Mouse (Mus musculus): ENCODE results near the gene Olfr212. TPM values are rescaled to one million over a fixed set of nuclear protein-coding genes. Genes with fewer than 3 reads are reported as not detected.
"Not testable (repeated sequence)": the region's sequence is repeated elsewhere in the genome, so short reads cannot be mapped to it uniquely, and the experiment has no call there.

Gene Olfr212
- total and polyA plus RNA-seq, 2 experiments from 2014 or later: 0.19 TPM; not detected in 1

GRCm38 (mm10) chr6:116538156-116538555 is 31.8 kb downstream of the Olfr212 start, which contains the start of gene Olfr213:
Olfr213 (plus strand) TSS chr6:116538456.
- TF ChIP-seq CTCF (IDR thresholded peaks at IDR 0.05; ENCODE audit: low read depth) (no peak), EP300 (IDR thresholded peaks at IDR 0.05; ENCODE audit: low read depth) (no peak)
- H3K27ac ChIP-seq (ENCODE audit: low read depth): no peak within 1 kb of the TSS
- no peaks in the 10 kb centered on the region for H3K36me3 ChIP-seq (replicated peaks; ENCODE audit: control insufficient read depth, insufficient read depth, low read length)
- H3K4me1 ChIP-seq (ENCODE audit: control insufficient read depth, insufficient read depth): no peaks in the 10 kb centered on the region
- no peak within 1 kb of the TSS for H3K9ac ChIP-seq (replicated peaks; ENCODE audit: low read depth, low read length)
- no peaks in the 10 kb centered on the region for H3K27me3 ChIP-seq (ENCODE audit: control insufficient read depth, insufficient read depth, low read length)
- no peak within 1 kb of the TSS for H3K4me3 ChIP-seq (ENCODE audit: low read depth, low read length)
- H3K9me3 ChIP-seq (replicated peaks; ENCODE audit: control insufficient read depth, low read length): no peaks in the 10 kb centered on the region
- DNase-seq (ENCODE audit: low spot score): no peak
- ATAC-seq (ENCODE audit: insufficient read depth, low read depth): no peak
- 69% methylated on average over 1 of the region's 1 CpGs for WGBS
- no peak within 1 kb of the TSS for H3K4me2 ChIP-seq (ENCODE audit: low read depth, low read length)

- no peak for DNase-seq (ENCODE audit: low spot score)
- H3K9ac ChIP-seq (replicated peaks; ENCODE audit: low read depth, low read length): no peak overlapping the region
These were observed 36.2 kb downstream of the Olfr212 start for GRCm38 (mm10) chr6:116542500-116542899.

GRCm38 (mm10) chr6:116550841-116551240 is 44.5 kb downstream of the Olfr212 start, which contains the start of gene Gm5580:
Gm5580 (plus strand) TSS chr6:116551141.
- not testable (repeated sequence) for H3K36me3 ChIP-seq (replicated peaks; ENCODE audit: control insufficient read depth, insufficient read depth, low read length); DNase-seq (ENCODE audit: low spot score); H3K4me2 ChIP-seq (ENCODE audit: low read depth, low read length); H3K27ac ChIP-seq (ENCODE audit: low read depth); H3K4me3 ChIP-seq (ENCODE audit: low read depth, low read length); H3K9ac ChIP-seq (replicated peaks; ENCODE audit: low read depth, low read length); H3K4me1 ChIP-seq (ENCODE audit: control insufficient read depth, insufficient read depth); H3K9me3 ChIP-seq (replicated peaks; ENCODE audit: control insufficient read depth, low read length); ATAC-seq (ENCODE audit: insufficient read depth, low read depth); H3K27me3 ChIP-seq (ENCODE audit: control insufficient read depth, insufficient read depth, low read length)
- WGBS: 90% methylated on average over 11 of the region's 11 CpGs

More at GRCm38 (mm10) chr6:116542500-116542899, 36.2 kb downstream of the Olfr212 start:
- no peak overlapping the region for H3K4me2 ChIP-seq (ENCODE audit: low read depth, low read length)
- no peak for ATAC-seq (ENCODE audit: insufficient read depth, low read depth)
- H3K4me3 ChIP-seq (ENCODE audit: low read depth, low read length): no peak overlapping the region
- no peak overlapping the region for H3K27ac ChIP-seq (ENCODE audit: low read depth)
- no peaks in the 10 kb centered on the region for H3K36me3 ChIP-seq (replicated peaks; ENCODE audit: control insufficient read depth, insufficient read depth, low read length)
- 71% methylated on average over 2 of the region's 2 CpGs for WGBS
- no peak for TF ChIP-seq EP300 (IDR thresholded peaks at IDR 0.05; ENCODE audit: low read depth)
- no peak for TF ChIP-seq CTCF (IDR thresholded peaks at IDR 0.05; ENCODE audit: low read depth)
- no peaks in the 10 kb centered on the region for H3K27me3 ChIP-seq (ENCODE audit: control insufficient read depth, insufficient read depth, low read length)
- no peaks in the 10 kb centered on the region for H3K4me1 ChIP-seq (ENCODE audit: control insufficient read depth, insufficient read depth)
- H3K9me3 ChIP-seq (replicated peaks; ENCODE audit: control insufficient read depth, low read length): no peaks in the 10 kb centered on the region

GRCm38 (mm10) chr6:116553935-116554334 is 47.6 kb downstream of the Olfr212 start, which contains the start of gene Olfr214:
Olfr214 (plus strand) TSS chr6:116554235.
- Histone ChIP-seq H3K4me1 (ENCODE audit: control insufficient read depth, insufficient read depth) (no peaks in the 10 kb centered on the region), H3K4me2 (ENCODE audit: low read depth, low read length) (no peak within 1 kb of the TSS), H3K9ac (replicated peaks; ENCODE audit: low read depth, low read length) (no peak within 1 kb of the TSS), H3K27ac (ENCODE audit: low read depth) (no peak within 1 kb of the TSS), H3K36me3 (replicated peaks; ENCODE audit: control insufficient read depth, insufficient read depth, low read length) (no peaks in the 10 kb centered on the region), H3K9me3 (replicated peaks; ENCODE audit: control insufficient read depth, low read length) (no peaks in the 10 kb centered on the region), H3K4me3 (ENCODE audit: low read depth, low read length) (no peak within 1 kb of the TSS), H3K27me3 (ENCODE audit: control insufficient read depth, insufficient read depth, low read length) (no peaks in the 10 kb centered on the region)
- DNase-seq (ENCODE audit: low spot score): no peak
- 50% methylated on average over 1 of the region's 1 CpGs for WGBS
- no peak for ATAC-seq (ENCODE audit: insufficient read depth, low read depth)
- TF ChIP-seq CTCF (IDR thresholded peaks at IDR 0.05; ENCODE audit: low read depth): no peak
- no peak for TF ChIP-seq EP300 (IDR thresholded peaks at IDR 0.05; ENCODE audit: low read depth)

- TF ChIP-seq EP300 (IDR thresholded peaks at IDR 0.05; ENCODE audit: low read depth) (no peak), CTCF (IDR thresholded peaks at IDR 0.05; ENCODE audit: low read depth) (no peak)
- ATAC-seq (ENCODE audit: insufficient read depth, low read depth) (no peak), DNase-seq (ENCODE audit: low spot score) (no peak)
- H3K4me2 ChIP-seq (ENCODE audit: low read depth, low read length): no peak overlapping the region
- H3K36me3 ChIP-seq (replicated peaks; ENCODE audit: control insufficient read depth, insufficient read depth, low read length): no peaks in the 10 kb centered on the region
- H3K9me3 ChIP-seq (replicated peaks; ENCODE audit: control insufficient read depth, low read length): no peaks in the 10 kb centered on the region
- no peaks in the 10 kb centered on the region for H3K4me1 ChIP-seq (ENCODE audit: control insufficient read depth, insufficient read depth)
- no peak overlapping the region for H3K4me3 ChIP-seq (ENCODE audit: low read depth, low read length)
- 64% methylated on average over 3 of the region's 3 CpGs for WGBS
- no peaks in the 10 kb centered on the region for H3K27me3 ChIP-seq (ENCODE audit: control insufficient read depth, insufficient read depth, low read length)
- no peak overlapping the region for H3K9ac ChIP-seq (replicated peaks; ENCODE audit: low read depth, low read length)
- no peak overlapping the region for H3K27ac ChIP-seq (ENCODE audit: low read depth)
These were observed 48.6 kb downstream of the Olfr212 start for GRCm38 (mm10) chr6:116554952-116555351.

Other genes with a start within 250 kb of the Olfr212 start
- 1.0 and 4.6 TPM in 2 replicates for gene Zfand4, start 242.3 kb upstream of the Olfr212 start, total RNA-seq (2014; rRNA removed; ENCODE audit: low replicate concordance)
- gene Zfand4, start 242.3 kb upstream of the Olfr212 start, polyA plus RNA-seq (2015; fragmentation: Nextera tagmentation; extraction: Ambion mirVana): 2.0 and 2.1 TPM in 2 replicates
- 47.7 and 73.6 TPM in 2 replicates for gene March8, start 168.5 kb upstream of the Olfr212 start, total RNA-seq (2014; rRNA removed; ENCODE audit: low replicate concordance)
- 17.3 and 17.8 TPM in 2 replicates for gene March8, start 168.5 kb upstream of the Olfr212 start, polyA plus RNA-seq (2015; fragmentation: Nextera tagmentation; extraction: Ambion mirVana)
- 5.6 and 14.1 TPM in 2 replicates for gene Alox5, start 45.3 kb upstream of the Olfr212 start, total RNA-seq (2014; rRNA removed; ENCODE audit: low replicate concordance)
- 3.9 and 4.5 TPM in 2 replicates for gene Alox5, start 45.3 kb upstream of the Olfr212 start, polyA plus RNA-seq (2015; fragmentation: Nextera tagmentation; extraction: Ambion mirVana)
- gene Olfr211, start 17.4 kb upstream of the Olfr212 start, total RNA-seq (2014; rRNA removed; ENCODE audit: low replicate concordance): not detected in 2 replicates
- not detected in 2 replicates for gene Olfr211, start 17.4 kb upstream of the Olfr212 start, polyA plus RNA-seq (2015; fragmentation: Nextera tagmentation; extraction: Ambion mirVana)
- not detected in 2 replicates for gene Olfr213, start 31.9 kb downstream of the Olfr212 start, total RNA-seq (2014; rRNA removed; ENCODE audit: low replicate concordance)
- not detected in 2 replicates for gene Olfr213, start 31.9 kb downstream of the Olfr212 start, polyA plus RNA-seq (2015; fragmentation: Nextera tagmentation; extraction: Ambion mirVana)
- gene Gm5580, start 44.6 kb downstream of the Olfr212 start, total RNA-seq (2014; rRNA removed; ENCODE audit: low replicate concordance): 0.11 and 0.12 TPM in 2 replicates
- 0.15 and 0.25 TPM in 2 replicates for gene Gm5580, start 44.6 kb downstream of the Olfr212 start, polyA plus RNA-seq (2015; fragmentation: Nextera tagmentation; extraction: Ambion mirVana)
- gene Olfr214, start 47.7 kb downstream of the Olfr212 start, total RNA-seq (2014; rRNA removed; ENCODE audit: low replicate concordance): not detected in 2 replicates
- gene Olfr214, start 47.7 kb downstream of the Olfr212 start, polyA plus RNA-seq (2015; fragmentation: Nextera tagmentation; extraction: Ambion mirVana): not detected in 2 replicates
- not detected in 2 replicates for gene Olfr215, start 77.7 kb downstream of the Olfr212 start, total RNA-seq (2014; rRNA removed; ENCODE audit: low replicate concordance)
- not detected in 2 replicates for gene Olfr215, start 77.7 kb downstream of the Olfr212 start, polyA plus RNA-seq (2015; fragmentation: Nextera tagmentation; extraction: Ambion mirVana)
- gene Zfp422, start 122.5 kb downstream of the Olfr212 start, total RNA-seq (2014; rRNA removed; ENCODE audit: low replicate concordance): 29.1 and 33.0 TPM in 2 replicates
- gene Zfp422, start 122.5 kb downstream of the Olfr212 start, polyA plus RNA-seq (2015; fragmentation: Nextera tagmentation; extraction: Ambion mirVana): 49.8 and 50.7 TPM in 2 replicates
- 169 and 347 TPM in 2 replicates for gene Depp1, start 144.1 kb downstream of the Olfr212 start, total RNA-seq (2014; rRNA removed; ENCODE audit: low replicate concordance)
- gene Depp1, start 144.1 kb downstream of the Olfr212 start, polyA plus RNA-seq (2015; fragmentation: Nextera tagmentation; extraction: Ambion mirVana): 41.3 and 49.6 TPM in 2 replicates
- 1.6 and 2.6 TPM in 2 replicates for gene Rassf4, start 167.4 kb downstream of the Olfr212 start, total RNA-seq (2014; rRNA removed; ENCODE audit: low replicate concordance)
- 5.9 and 6.0 TPM in 2 replicates for gene Rassf4, start 167.4 kb downstream of the Olfr212 start, polyA plus RNA-seq (2015; fragmentation: Nextera tagmentation; extraction: Ambion mirVana)
- 0.15 TPM in 1 of 2 replicates, not detected in the other for gene Tmem72, start 210.4 kb downstream of the Olfr212 start, total RNA-seq (2014; rRNA removed; ENCODE audit: low replicate concordance)
- 0.01 and 0.05 TPM in 2 replicates for gene Tmem72, start 210.4 kb downstream of the Olfr212 start, polyA plus RNA-seq (2015; fragmentation: Nextera tagmentation; extraction: Ambion mirVana)

Measured in heart, postnatal 0 days (tissue).